29 mouse cellular contexts compared by ENCODE assay signal in genomic region chr1:89971848-89972247, GRCm38 (mm10). TPM values are rescaled to one million over a fixed set of nuclear protein-coding genes. Genes with fewer than 3 reads are reported as not detected.
DNase-seq lines count a peak whose midpoint lies in the region; ATAC-seq lines count a peak whose summit lies in the region.
"Had no signal": no experiment of that assay in that cellular context is flagged by ENCODE, and none has a peak within 500 bp of the region (broad histone marks: within the 10 kb centered on the region; RNA-seq: fewer than 3 reads in every experiment).

No protein-coding gene starts in this region.

- no peaks in the 10 kb centered on the region for H3K4me1 ChIP-seq in heart, embryonic 11.5 days (ENCODE audit: control insufficient read depth, insufficient read depth, low read length)
- peaks cover 5% of the 10 kb centered on the region; the same call in 1 of the 2 replicates for H3K4me1 ChIP-seq in lung, embryonic 16.5 days (replicated peaks; ENCODE audit: control insufficient read depth, insufficient read depth, low read length)

- no peak overlapping the region for H3K27ac ChIP-seq in heart, embryonic 11.5 days (ENCODE audit: low read depth, low read length)
- no peak overlapping the region for H3K27ac ChIP-seq in lung, embryonic 16.5 days (ENCODE audit: low read length)
- H3K27ac ChIP-seq: embryonic facial prominence, embryonic 12.5 days; embryonic facial prominence, embryonic 15.5 days; forebrain, embryonic 12.5 days; heart, embryonic 15.5 days; hindbrain, embryonic 10.5 days; hindbrain, embryonic 13.5 days had no signal

- H3K27me3 ChIP-seq in heart, embryonic 11.5 days (ENCODE audit: control insufficient read depth, insufficient read depth, low read length) = peaks cover 39% of the 10 kb centered on the region
- H3K27me3 ChIP-seq in lung, embryonic 16.5 days (ENCODE audit: control insufficient read depth, insufficient read depth, low read depth, low read length) = peaks cover 41% of the 10 kb centered on the region
- H3K27me3 ChIP-seq: CH12.LX had no signal

- no peaks in the 10 kb centered on the region for H3K36me3 ChIP-seq in heart, embryonic 11.5 days (ENCODE audit: control insufficient read depth, insufficient read depth, low read length)
- no peaks in the 10 kb centered on the region for H3K36me3 ChIP-seq in lung, embryonic 16.5 days (ENCODE audit: control insufficient read depth, insufficient read depth, low read length)
- H3K36me3 ChIP-seq: embryonic facial prominence, embryonic 12.5 days; embryonic facial prominence, embryonic 15.5 days; forebrain, embryonic 12.5 days; G1E; heart, embryonic 12.5 days; heart, embryonic 15.5 days; hindbrain, embryonic 10.5 days; hindbrain, embryonic 13.5 days had no signal

- DNase-seq in heart, adult 11 months = peak; percentile 77
- no peak for DNase-seq in lung, adult 18-20 months
- DNase-seq in lung, postnatal 10 days = peak; percentile 58
- no peak for DNase-seq in layer of hippocampus, adult 9-10 months (ENCODE audit: low spot score)
- DNase-seq in layer of hippocampus, adult 9-11 months = no peak
- DNase-seq: adrenal gland, postnatal 10 days; adrenal gland, postnatal 36 days; B cell, adult 2 months; cerebellum, adult 18-20 months; cerebellum, adult 9-11 months; cerebellum, postnatal 25 days; gastrocnemius, postnatal 10 days; gastrocnemius, postnatal 36 days; heart, postnatal 10 days; heart, postnatal 36 days had no signal

- ATAC-seq in heart, embryonic 11.5 days (replicated peaks; ENCODE audit: insufficient number of reproducible peaks, low FRiP score, low TSS enrichment) = no peak
- peak; percentile 73 for ATAC-seq in lung, embryonic 16.5 days (ENCODE audit: low read depth)
- ATAC-seq: forebrain, embryonic 16.5 days; hindbrain, embryonic 16.5 days; Patski had no signal

- no peaks in the 10 kb centered on the region for H3K9me3 ChIP-seq in heart, embryonic 11.5 days (replicated peaks; ENCODE audit: control insufficient read depth, low read length)
- H3K9me3 ChIP-seq in lung, embryonic 16.5 days (ENCODE audit: control insufficient read depth, low read length) = no peaks in the 10 kb centered on the region
- H3K9me3 ChIP-seq: embryonic facial prominence, embryonic 12.5 days; embryonic facial prominence, embryonic 15.5 days; forebrain, embryonic 12.5 days; heart, embryonic 12.5 days; heart, embryonic 15.5 days; hindbrain, embryonic 10.5 days; hindbrain, embryonic 13.5 days had no signal

- WGBS in heart, embryonic 11.5 days (ENCODE audit: insufficient replicate concordance) = 55% methylated on average over 8 of the region's 8 CpGs
- WGBS in lung, embryonic 16.5 days = 23% methylated on average over 8 of the region's 8 CpGs

- no peak overlapping the region for H3K4me3 ChIP-seq in heart, embryonic 11.5 days (ENCODE audit: low read depth, low read length)
- H3K4me3 ChIP-seq in lung, embryonic 16.5 days (ENCODE audit: low read length) = no peak overlapping the region
- H3K4me3 ChIP-seq: embryonic facial prominence, embryonic 12.5 days; embryonic facial prominence, embryonic 15.5 days; forebrain, embryonic 12.5 days; heart, embryonic 12.5 days; heart, embryonic 15.5 days; hindbrain, embryonic 10.5 days; hindbrain, embryonic 13.5 days had no signal

- H3K9ac ChIP-seq in heart, embryonic 11.5 days (ENCODE audit: low read depth, low read length) = no peak overlapping the region
- H3K9ac ChIP-seq in lung, embryonic 16.5 days (ENCODE audit: low read length) = no peak overlapping the region
- H3K9ac ChIP-seq: embryonic facial prominence, embryonic 12.5 days; embryonic facial prominence, embryonic 15.5 days; forebrain, embryonic 12.5 days; heart, embryonic 12.5 days; heart, embryonic 15.5 days; hindbrain, embryonic 13.5 days had no signal

- H3K4me2 ChIP-seq in heart, embryonic 11.5 days = no peak overlapping the region
- H3K4me2 ChIP-seq in lung, embryonic 16.5 days (ENCODE audit: low read depth, low read length) = no peak overlapping the region
- H3K4me2 ChIP-seq: embryonic facial prominence, embryonic 12.5 days; embryonic facial prominence, embryonic 15.5 days; forebrain, embryonic 12.5 days; heart, embryonic 12.5 days; heart, embryonic 15.5 days; hindbrain, embryonic 13.5 days had no signal

RNA-seq across cellular contexts. Expression of gene Gbx2, which starts 40.9 kb away (rescaled TPM):
- 0.17 and 0.39 TPM in 2 replicates for polyA plus RNA-seq in heart, embryonic 11.5 days (2014; fragmentation: Nextera tagmentation; extraction: Ambion mirVana)
- polyA plus RNA-seq in lung, embryonic 16.5 days (2015; fragmentation: Nextera tagmentation; extraction: Ambion mirVana) = not detected in 2 replicates
- polyA plus RNA-seq: G1E; heart, embryonic 15.5 days had no signal

RNA-seq across cellular contexts. Expression of gene Asb18, which starts 42.6 kb away (rescaled TPM):
- 0.26 and 0.52 TPM in 2 replicates for polyA plus RNA-seq in heart, embryonic 11.5 days (2014; fragmentation: Nextera tagmentation; extraction: Ambion mirVana)
- polyA plus RNA-seq in lung, embryonic 16.5 days (2015; fragmentation: Nextera tagmentation; extraction: Ambion mirVana) = 0.09 TPM in 1 of 2 replicates, not detected in the other
- polyA plus RNA-seq: G1E, Patski had no signal

Comparison
In these comparisons a context has a peak if more than half of its experiments do, and no peak if none do; other contexts are left out.
1. DNase-seq: peak in heart, adult 11 months (single experiment) and lung, postnatal 10 days (single experiment); none in lung, adult 18-20 months (0 of 2), layer of hippocampus, adult 9-10 months (single experiment) and layer of hippocampus, adult 9-11 months (single experiment).